Mouse (Mus musculus) midbrain, embryonic 14.5 days (tissue): ENCODE data around the gene Glis1. TPM values are rescaled to one million over a fixed set of nuclear protein-coding genes. Genes with fewer than 3 reads are reported as not detected.
A peak's percentile ranks its signal among the peaks of the same experiment; 100 is the strongest.

Experiments
- ATAC-seq: fragments of 200-750 bp; cut with Nextera tagmentation; 2 replicates; pipeline ENCODE4 v1.8.0; 2017; ENCODE audit warnings: moderate number of reproducible peaks, moderate library complexity; ENCODE audit not compliant: low FRiP score, low TSS enrichment
- DNase-seq: peaks from one replicate; pipeline ENCODE4 v3.0.0-alpha.2; 2015
- H3K27ac ChIP-seq: fragments of 300-500 bp; sonication (generic); replicated peaks from 2 replicates; pipeline ENCODE4 v1.5.1; 2014; ENCODE audit warnings: mild to moderate bottlenecking, low read depth, low read length, moderate library complexity
- H3K27me3 ChIP-seq: fragments of 300-500 bp; sonication (generic); 2 replicates; pipeline ENCODE4 v1.6.1; 2014; ENCODE audit warnings: low read length, control low read depth, mixed read lengths; ENCODE audit not compliant: control insufficient read depth, insufficient read depth
- H3K36me3 ChIP-seq: fragments of 300-500 bp; sonication (generic); 2 replicates; pipeline ENCODE4 v1.6.1; 2014; ENCODE audit warnings: low read length, control low read depth; ENCODE audit not compliant: control insufficient read depth, insufficient read depth
- H3K4me1 ChIP-seq: fragments of 300-500 bp; sonication (generic); 2 replicates; pipeline ENCODE4 v1.6.1; 2014; ENCODE audit warnings: mild to moderate bottlenecking, antibody characterized with exemption, low read length, control low read depth; ENCODE audit not compliant: control insufficient read depth, insufficient read depth
- H3K4me2 ChIP-seq: fragments of 300-500 bp; sonication (generic); 2 replicates; pipeline ENCODE4 v1.6.1; 2014; ENCODE audit warnings: mild to moderate bottlenecking, low read length, moderate library complexity
- H3K4me3 ChIP-seq: fragments of 300-500 bp; sonication (generic); replicated peaks from 2 replicates; pipeline ENCODE4 v1.5.1; 2014; ENCODE audit warnings: low read depth, low read length
- H3K9ac ChIP-seq: fragments of 300-500 bp; sonication (generic); replicated peaks from 2 replicates; pipeline ENCODE4 v1.6.1; 2014; ENCODE audit warnings: mild to moderate bottlenecking, low read length, moderate library complexity
- H3K9me3 ChIP-seq: fragments of 300-500 bp; sonication (generic); 2 replicates; pipeline ENCODE4 v1.6.1; 2016; ENCODE audit warnings: low read length, control low read depth, mixed read lengths; ENCODE audit not compliant: control insufficient read depth
- WGBS: fragments of 180-500 bp; shearing (Covaris S2); extraction: QIAGEN DNeasy Blood & Tissue Kit; methylation state at CpG from one replicate; pipeline ENCODE4 v1.1.7; 2014; 5-methylcytosine and 5-hydroxymethylcytosine counted together
- polyA plus RNA-seq: library from polyadenylated mRNA; unstranded; fragments of >200 nt; fragmentation: Nextera tagmentation; extraction: Ambion mirVana; gene quantifications from 2 replicates; pipeline ENCODE4 v1.2.1, GENCODE M21; 2014

Gene Glis1
- polyA plus RNA-seq, result 1.6 TPM in 2 replicates

GRCm38 (mm10) chr4:107434356-107435237 is at the start of gene Glis1:
Gene Glis1, plus strand, starts transcription at chr4:107434591.
- H3K27me3 ChIP-seq, result peaks cover 66% of the 10 kb centered on the region
- WGBS, result under 1% methylated on average over 107 of the region's 112 CpGs
- DNase-seq, result peak; percentile 75
- peak within 1 kb of the TSS; percentile 64 for H3K9ac ChIP-seq
- ATAC-seq, result peak; percentile 79
- no peak within 1 kb of the TSS for H3K27ac ChIP-seq
- H3K4me2 ChIP-seq, result peak within 1 kb of the TSS; percentile 94
- H3K9me3 ChIP-seq, result no peaks in the 10 kb centered on the region
- H3K4me1 ChIP-seq, result peaks cover 10% of the 10 kb centered on the region
- H3K36me3 ChIP-seq, result no peaks in the 10 kb centered on the region
- peak within 1 kb of the TSS; percentile 61 for H3K4me3 ChIP-seq

GRCm38 (mm10) chr4:107387038-107387437 is 47.4 kb upstream of the Glis1 start:
- Histone ChIP-seq H3K9me3 (no peaks in the 10 kb centered on the region), H3K9ac (no peak overlapping the region), H3K4me2 (no peak overlapping the region), H3K27ac (no peak overlapping the region), H3K4me1 (no peaks in the 10 kb centered on the region), H3K36me3 (peaks cover 71% of the 10 kb centered on the region), H3K27me3 (no peaks in the 10 kb centered on the region), H3K4me3 (no peak overlapping the region)
- ATAC-seq, result no peak
- WGBS, result 94% methylated on average over 4 of the region's 4 CpGs
- no peak for DNase-seq

GRCm38 (mm10) chr4:107387465-107387864 is 46.9 kb upstream of the Glis1 start:
- ATAC-seq, result no peak

GRCm38 (mm10) chr4:107388291-107388690 is 46.1 kb upstream of the Glis1 start:
- no peaks in the 10 kb centered on the region for H3K27me3 ChIP-seq
- no peak overlapping the region for H3K9ac ChIP-seq
- H3K4me3 ChIP-seq, result no peak overlapping the region
- H3K4me2 ChIP-seq, result no peak overlapping the region
- no peak overlapping the region for H3K27ac ChIP-seq
- H3K36me3 ChIP-seq, result peaks cover 68% of the 10 kb centered on the region
- H3K4me1 ChIP-seq, result no peaks in the 10 kb centered on the region
- no peak for DNase-seq
- no peaks in the 10 kb centered on the region for H3K9me3 ChIP-seq
- 97% methylated on average over 2 of the region's 2 CpGs for WGBS
- ATAC-seq, result no peak

More at GRCm38 (mm10) chr4:107387465-107387864, 46.9 kb upstream of the Glis1 start:
- no peaks in the 10 kb centered on the region for H3K4me1 ChIP-seq
- no peak overlapping the region for H3K4me3 ChIP-seq
- peaks cover 71% of the 10 kb centered on the region for H3K36me3 ChIP-seq
- H3K4me2 ChIP-seq, result no peak overlapping the region
- WGBS, result 85% methylated on average over 8 of the region's 8 CpGs
- H3K27ac ChIP-seq, result no peak overlapping the region
- no peak overlapping the region for H3K9ac ChIP-seq
- peak; percentile 4 for DNase-seq
- H3K27me3 ChIP-seq, result no peaks in the 10 kb centered on the region
- no peaks in the 10 kb centered on the region for H3K9me3 ChIP-seq

GRCm38 (mm10) chr4:107389345-107389744 is 45.0 kb upstream of the Glis1 start:
- Histone ChIP-seq H3K9me3 (no peaks in the 10 kb centered on the region), H3K36me3 (peaks cover 74% of the 10 kb centered on the region), H3K9ac (no peak overlapping the region), H3K27me3 (no peaks in the 10 kb centered on the region), H3K27ac (no peak overlapping the region), H3K4me3 (no peak overlapping the region), H3K4me1 (no peaks in the 10 kb centered on the region), H3K4me2 (no peak overlapping the region)
- ATAC-seq (no peak), DNase-seq (no peak)
- WGBS, result 93% methylated on average over 3 of the region's 3 CpGs

- Histone ChIP-seq H3K9ac (no peak overlapping the region), H3K4me3 (no peak overlapping the region), H3K27ac (no peak overlapping the region), H3K27me3 (no peaks in the 10 kb centered on the region), H3K4me1 (no peaks in the 10 kb centered on the region), H3K36me3 (peaks cover 59% of the 10 kb centered on the region), H3K9me3 (no peaks in the 10 kb centered on the region), H3K4me2 (no peak overlapping the region)
- DNase-seq, result no peak
- 93% methylated on average over 2 of the region's 2 CpGs for WGBS
- no peak for ATAC-seq
These were observed 40.6 kb upstream of the Glis1 start for GRCm38 (mm10) chr4:107393771-107394170.

GRCm38 (mm10) chr4:107420202-107420601 is 14.2 kb upstream of the Glis1 start:
- no peak overlapping the region for H3K27ac ChIP-seq
- no peak overlapping the region for H3K9ac ChIP-seq
- ATAC-seq (no peak), DNase-seq (no peak)
- peaks cover 3% of the 10 kb centered on the region; the same call in 1 of the 2 replicates for H3K36me3 ChIP-seq
- H3K4me3 ChIP-seq, result no peak overlapping the region
- peaks cover 5% of the 10 kb centered on the region; the same call in 1 of the 2 replicates for H3K4me1 ChIP-seq
- H3K27me3 ChIP-seq, result no peaks in the 10 kb centered on the region
- no peak overlapping the region for H3K4me2 ChIP-seq
- 88% methylated on average over 4 of the region's 4 CpGs for WGBS
- H3K9me3 ChIP-seq, result no peaks in the 10 kb centered on the region

- Histone ChIP-seq H3K27me3 (no peaks in the 10 kb centered on the region), H3K36me3 (peaks cover 3% of the 10 kb centered on the region; the same call in 1 of the 2 replicates), H3K9me3 (no peaks in the 10 kb centered on the region), H3K9ac (no peak overlapping the region), H3K4me2 (peak overlapping the region; percentile 41), H3K27ac (no peak overlapping the region), H3K4me3 (no peak overlapping the region), H3K4me1 (peaks cover 5% of the 10 kb centered on the region; the same call in 1 of the 2 replicates)
- WGBS, result 2% methylated on average over 14 of the region's 14 CpGs
- ATAC-seq (no peak), DNase-seq (peak; percentile 39)
These were observed 12.7 kb upstream of the Glis1 start for GRCm38 (mm10) chr4:107421711-107422110.

- Histone ChIP-seq H3K36me3 (peaks cover 3% of the 10 kb centered on the region; the same call in 1 of the 2 replicates), H3K27me3 (no peaks in the 10 kb centered on the region), H3K9me3 (no peaks in the 10 kb centered on the region), H3K27ac (no peak overlapping the region), H3K4me2 (no peak overlapping the region), H3K4me1 (peaks cover 5% of the 10 kb centered on the region; the same call in 1 of the 2 replicates), H3K4me3 (no peak overlapping the region), H3K9ac (no peak overlapping the region)
- ATAC-seq (no peak), DNase-seq (peak; percentile 83)
- WGBS, result 20% methylated on average over 6 of the region's 6 CpGs
These were observed 12.2 kb upstream of the Glis1 start for GRCm38 (mm10) chr4:107422176-107422575.
